8 mouse cellular contexts compared by ENCODE assay signal in genomic region chr7:140882469-140882803, GRCm38 (mm10). TPM values are rescaled to one million over a fixed set of nuclear protein-coding genes. Genes with fewer than 3 reads are reported as not detected.
DNase-seq lines count a peak whose midpoint lies in the region; ATAC-seq lines count a peak whose summit lies in the region.

No protein-coding gene starts in this region.

- peak; percentile 27; the same call in 1 of the 2 replicates for ATAC-seq in lung, embryonic 16.5 days (ENCODE audit: low read depth)
- ATAC-seq in erythroblast, adult 5-6 weeks (replicated peaks; ENCODE audit: low FRiP score, poor library complexity, severe bottlenecking): peak; percentile 39
- peak; percentile 69; the same call in 1 of the 2 replicates for ATAC-seq in neural tube, embryonic 15.5 days (ENCODE audit: low FRiP score)
- no peak for ATAC-seq in granulocyte monocyte progenitor cell, adult 5-6 weeks (replicated peaks; ENCODE audit: poor library complexity, severe bottlenecking)

- H3K9me3 ChIP-seq in lung, embryonic 16.5 days (ENCODE audit: control insufficient read depth, low read length): no peaks in the 10 kb centered on the region
- H3K9me3 ChIP-seq in limb, embryonic 10.5 days (replicated peaks): no peaks in the 10 kb centered on the region
- H3K9me3 ChIP-seq in neural tube, embryonic 15.5 days (replicated peaks): no peaks in the 10 kb centered on the region

- no peak for DNase-seq in lung, postnatal 14 days
- DNase-seq in limb, embryonic 10.5 days (ENCODE audit: low spot score): no peak
- no peak for DNase-seq in spleen, postnatal 4 days (ENCODE audit: low spot score in 2 of 2)
- no peak for DNase-seq in cerebellum, adult 11-12 months

- H3K4me1 ChIP-seq in lung, embryonic 16.5 days (replicated peaks; ENCODE audit: control insufficient read depth, insufficient read depth, low read length): peaks cover 8% of the 10 kb centered on the region
- peaks cover 16% of the 10 kb centered on the region for H3K4me1 ChIP-seq in limb, embryonic 10.5 days
- peaks cover 26% of the 10 kb centered on the region for H3K4me1 ChIP-seq in neural tube, embryonic 15.5 days

- H3K36me3 ChIP-seq in lung, embryonic 16.5 days (ENCODE audit: control insufficient read depth, insufficient read depth, low read length): peaks cover 8% of the 10 kb centered on the region; the same call in 1 of the 2 replicates
- H3K36me3 ChIP-seq in limb, embryonic 10.5 days: peaks cover 40% of the 10 kb centered on the region
- H3K36me3 ChIP-seq in neural tube, embryonic 15.5 days: peaks cover 19% of the 10 kb centered on the region

- H3K4me2 ChIP-seq in lung, embryonic 16.5 days (ENCODE audit: low read depth, low read length): peak overlapping the region; percentile 85
- H3K4me2 ChIP-seq in neural tube, embryonic 15.5 days: peak overlapping the region; percentile 74

- WGBS in lung, embryonic 16.5 days: under 1% methylated on average over 12 of the region's 12 CpGs
- under 1% methylated on average over 12 of the region's 12 CpGs for WGBS in limb, embryonic 10.5 days
- under 1% methylated on average over 12 of the region's 12 CpGs for WGBS in neural tube, embryonic 15.5 days

- peak overlapping the region; percentile 98 for H3K4me3 ChIP-seq in lung, embryonic 16.5 days (ENCODE audit: low read length)
- H3K4me3 ChIP-seq in limb, embryonic 10.5 days: peak overlapping the region; percentile 91
- H3K4me3 ChIP-seq in neural tube, embryonic 15.5 days (replicated peaks): peak overlapping the region; percentile 75

- H3K9ac ChIP-seq in lung, embryonic 16.5 days (ENCODE audit: low read length): peak overlapping the region; percentile 82
- peak overlapping the region; percentile 72 for H3K9ac ChIP-seq in neural tube, embryonic 15.5 days (replicated peaks)

- no peaks in the 10 kb centered on the region for H3K27me3 ChIP-seq in lung, embryonic 16.5 days (ENCODE audit: control insufficient read depth, insufficient read depth, low read depth, low read length)
- no peaks in the 10 kb centered on the region for H3K27me3 ChIP-seq in limb, embryonic 10.5 days (ENCODE audit: low read depth, poor library complexity, severe bottlenecking)
- no peaks in the 10 kb centered on the region for H3K27me3 ChIP-seq in neural tube, embryonic 15.5 days (replicated peaks)

- H3K27ac ChIP-seq in lung, embryonic 16.5 days (ENCODE audit: low read length): no peak overlapping the region
- H3K27ac ChIP-seq in limb, embryonic 10.5 days: peak overlapping the region; percentile 90
- peak overlapping the region; percentile 90 for H3K27ac ChIP-seq in neural tube, embryonic 15.5 days (replicated peaks)

RNA-seq across cellular contexts. Expression of gene Sirt3, which starts 0.3 kb away (rescaled TPM):
- polyA plus RNA-seq in lung, embryonic 16.5 days (2015; fragmentation: Nextera tagmentation; extraction: Ambion mirVana): 23.5 and 25.4 TPM in 2 replicates
- 1.9 and 12.1 TPM in 2 replicates for total RNA-seq in erythroblast, adult 5-6 weeks (2015; ENCODE audit: low replicate concordance)
- total RNA-seq in erythroblast, adult 5-6 weeks (2017; ENCODE audit: low replicate concordance): 1.4 and 2.1 TPM in 2 replicates
- 25.4 and 27.6 TPM in 2 replicates for polyA plus RNA-seq in limb, embryonic 10.5 days (2016; fragmentation: Nextera tagmentation; extraction: Ambion mirVana)
- polyA plus RNA-seq in neural tube, embryonic 15.5 days (2015; fragmentation: Nextera tagmentation; extraction: Ambion mirVana): 61.9 and 67.8 TPM in 2 replicates
- total RNA-seq in granulocyte monocyte progenitor cell, adult 5-6 weeks (2014; fragmentation: Nextera tagmentation): 66.7 and 71.3 TPM in 2 replicates
- total RNA-seq in granulocyte monocyte progenitor cell, adult 5-6 weeks (2017): 28.7 and 32.7 TPM in 2 replicates

RNA-seq across cellular contexts. Expression of gene Psmd13, which starts 0.7 kb away (rescaled TPM):
- polyA plus RNA-seq in lung, embryonic 16.5 days (2015; fragmentation: Nextera tagmentation; extraction: Ambion mirVana): 211 and 213 TPM in 2 replicates
- 13.1 and 37.0 TPM in 2 replicates for total RNA-seq in erythroblast, adult 5-6 weeks (2015; ENCODE audit: low replicate concordance)
- total RNA-seq in erythroblast, adult 5-6 weeks (2017; ENCODE audit: low replicate concordance): 56.0 and 77.4 TPM in 2 replicates
- polyA plus RNA-seq in limb, embryonic 10.5 days (2016; fragmentation: Nextera tagmentation; extraction: Ambion mirVana): 353 and 364 TPM in 2 replicates
- polyA plus RNA-seq in neural tube, embryonic 15.5 days (2015; fragmentation: Nextera tagmentation; extraction: Ambion mirVana): 253 and 254 TPM in 2 replicates
- total RNA-seq in granulocyte monocyte progenitor cell, adult 5-6 weeks (2014; fragmentation: Nextera tagmentation): 111 and 117 TPM in 2 replicates
- total RNA-seq in granulocyte monocyte progenitor cell, adult 5-6 weeks (2017): 229 and 237 TPM in 2 replicates

RNA-seq across cellular contexts. Expression of gene Cox8b, which starts 17.8 kb away (rescaled TPM):
- 10.0 and 14.1 TPM in 2 replicates for polyA plus RNA-seq in lung, embryonic 16.5 days (2015; fragmentation: Nextera tagmentation; extraction: Ambion mirVana)
- total RNA-seq in erythroblast, adult 5-6 weeks (2015; ENCODE audit: low replicate concordance): not detected in 2 replicates
- total RNA-seq in erythroblast, adult 5-6 weeks (2017; ENCODE audit: low replicate concordance): not detected in 2 replicates
- 0.49 TPM in 1 of 2 replicates, not detected in the other for polyA plus RNA-seq in limb, embryonic 10.5 days (2016; fragmentation: Nextera tagmentation; extraction: Ambion mirVana)
- 1.5 and 4.8 TPM in 2 replicates for polyA plus RNA-seq in neural tube, embryonic 15.5 days (2015; fragmentation: Nextera tagmentation; extraction: Ambion mirVana)
- total RNA-seq in granulocyte monocyte progenitor cell, adult 5-6 weeks (2014; fragmentation: Nextera tagmentation): not detected in 2 replicates
- not detected in 2 replicates for total RNA-seq in granulocyte monocyte progenitor cell, adult 5-6 weeks (2017)

RNA-seq across cellular contexts. Expression of gene Bet1l, which starts 25.1 kb away (rescaled TPM):
- 40.3 and 44.2 TPM in 2 replicates for polyA plus RNA-seq in lung, embryonic 16.5 days (2015; fragmentation: Nextera tagmentation; extraction: Ambion mirVana)
- 10.4 and 14.8 TPM in 2 replicates for total RNA-seq in erythroblast, adult 5-6 weeks (2015; ENCODE audit: low replicate concordance)
- 17.3 and 19.5 TPM in 2 replicates for total RNA-seq in erythroblast, adult 5-6 weeks (2017; ENCODE audit: low replicate concordance)
- polyA plus RNA-seq in limb, embryonic 10.5 days (2016; fragmentation: Nextera tagmentation; extraction: Ambion mirVana): 23.0 and 26.1 TPM in 2 replicates
- polyA plus RNA-seq in neural tube, embryonic 15.5 days (2015; fragmentation: Nextera tagmentation; extraction: Ambion mirVana): 45.8 and 49.1 TPM in 2 replicates
- total RNA-seq in granulocyte monocyte progenitor cell, adult 5-6 weeks (2014; fragmentation: Nextera tagmentation): 15.2 and 21.9 TPM in 2 replicates
- total RNA-seq in granulocyte monocyte progenitor cell, adult 5-6 weeks (2017): 20.9 and 21.9 TPM in 2 replicates

RNA-seq across cellular contexts. Expression of gene Ric8a, which starts 25.7 kb away (rescaled TPM):
- polyA plus RNA-seq in lung, embryonic 16.5 days (2015; fragmentation: Nextera tagmentation; extraction: Ambion mirVana): 59.0 and 64.3 TPM in 2 replicates
- 9.2 and 16.3 TPM in 2 replicates for total RNA-seq in erythroblast, adult 5-6 weeks (2015; ENCODE audit: low replicate concordance)
- total RNA-seq in erythroblast, adult 5-6 weeks (2017; ENCODE audit: low replicate concordance): 9.2 and 9.8 TPM in 2 replicates
- 45.2 and 54.2 TPM in 2 replicates for polyA plus RNA-seq in limb, embryonic 10.5 days (2016; fragmentation: Nextera tagmentation; extraction: Ambion mirVana)
- polyA plus RNA-seq in neural tube, embryonic 15.5 days (2015; fragmentation: Nextera tagmentation; extraction: Ambion mirVana): 91.9 and 94.8 TPM in 2 replicates
- total RNA-seq in granulocyte monocyte progenitor cell, adult 5-6 weeks (2014; fragmentation: Nextera tagmentation): 45.0 and 45.9 TPM in 2 replicates
- 32.6 and 36.2 TPM in 2 replicates for total RNA-seq in granulocyte monocyte progenitor cell, adult 5-6 weeks (2017)
